Mouse (Mus musculus) hindbrain, embryonic 13.5 days (tissue): ENCODE results near the gene Dnajc13. TPM values are rescaled to one million over a fixed set of nuclear protein-coding genes. Genes with fewer than 3 reads are reported as not detected.
A peak's percentile ranks its signal among the peaks of the same experiment; 100 is the strongest.

Experiments
- ATAC-seq: fragments of 200-750 bp; cut with Nextera tagmentation; 2 replicates; pipeline ENCODE4 v1.8.0; 2017; ENCODE audit warnings: moderate TSS enrichment; ENCODE audit not compliant: low FRiP score
- H3K27ac ChIP-seq: fragments of 300-500 bp; sonication (generic); 2 replicates; pipeline ENCODE4 v1.5.1; 2015; ENCODE audit warnings: inconsistent platforms, mild to moderate bottlenecking, moderate library complexity
- H3K27me3 ChIP-seq: fragments of 300-500 bp; sonication (generic); 2 replicates; pipeline ENCODE4 v1.6.1; 2015; ENCODE audit warnings: mild to moderate bottlenecking, inconsistent platforms
- H3K36me3 ChIP-seq: fragments of 300-500 bp; sonication (generic); 2 replicates; pipeline ENCODE4 v1.6.1; 2015; ENCODE audit warnings: mild to moderate bottlenecking, inconsistent platforms
- H3K4me1 ChIP-seq: fragments of 300-500 bp; sonication (generic); replicated peaks from 2 replicates; pipeline ENCODE4 v1.6.1; 2015; ENCODE audit warnings: inconsistent platforms
- H3K4me2 ChIP-seq: fragments of 300-500 bp; sonication (generic); 2 replicates; pipeline ENCODE4 v1.6.1; 2015; ENCODE audit warnings: inconsistent platforms, mild to moderate bottlenecking, moderate library complexity
- H3K4me3 ChIP-seq: fragments of 300-500 bp; sonication (generic); 2 replicates; pipeline ENCODE4 v1.5.1; 2015; ENCODE audit warnings: mild to moderate bottlenecking, inconsistent platforms
- H3K9ac ChIP-seq: fragments of 300-500 bp; sonication (generic); 2 replicates; pipeline ENCODE4 v1.6.1; 2015; ENCODE audit warnings: mild to moderate bottlenecking, inconsistent platforms
- H3K9me3 ChIP-seq: fragments of 300-500 bp; sonication (generic); 2 replicates; pipeline ENCODE4 v1.6.1; 2016; ENCODE audit warnings: inconsistent platforms
- WGBS: fragments of 180-500 bp; shearing (Covaris S2); methylation state at CpG from one replicate; pipeline ENCODE4 v1.1.7; 2015; 5-methylcytosine and 5-hydroxymethylcytosine counted together
- polyA plus RNA-seq: library from polyadenylated mRNA; unstranded; fragments of >200 nt; fragmentation: Nextera tagmentation; extraction: Ambion mirVana; gene quantifications from 2 replicates; pipeline ENCODE4 v1.2.1, GENCODE M21; 2015

The Dnajc13 gene
- polyA plus RNA-seq, 1 experiment from 2014 or later = 21.4 TPM

DNA sequence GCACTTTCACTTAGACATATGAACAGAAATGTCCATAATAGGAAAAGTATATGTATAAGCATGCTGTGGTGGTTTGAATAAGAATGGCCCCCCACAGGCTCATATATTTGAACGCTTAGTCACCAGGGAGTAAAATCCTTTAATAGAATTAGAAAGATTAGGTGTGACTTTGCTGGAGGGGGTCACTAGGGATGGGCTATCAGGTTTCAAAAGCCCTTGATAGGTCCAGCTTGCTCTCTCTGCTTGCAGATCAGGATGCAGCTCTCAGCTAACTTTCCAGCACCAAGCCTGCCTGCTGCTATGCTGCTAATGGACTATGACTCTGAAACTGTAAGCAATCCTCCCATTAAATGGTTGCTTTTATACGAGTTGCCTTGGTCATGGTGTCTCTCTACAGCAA, 68.2 kb downstream of the Dnajc13 start:
- no peak overlapping the region for H3K4me3 ChIP-seq
- no peak overlapping the region for H3K9ac ChIP-seq
- peaks cover 79% of the 10 kb centered on the region for H3K36me3 ChIP-seq
- no peak overlapping the region for H3K4me2 ChIP-seq
- no peaks in the 10 kb centered on the region for H3K4me1 ChIP-seq
- no peaks in the 10 kb centered on the region for H3K9me3 ChIP-seq
- no peak overlapping the region for H3K27ac ChIP-seq
- H3K27me3 ChIP-seq = no peaks in the 10 kb centered on the region
- no peak for ATAC-seq
- WGBS = 75% methylated on average over 2 of the region's 2 CpGs

- no peak overlapping the region for H3K27ac ChIP-seq
- no peaks in the 10 kb centered on the region for H3K4me1 ChIP-seq
- no peaks in the 10 kb centered on the region for H3K9me3 ChIP-seq
- H3K36me3 ChIP-seq = peaks cover 81% of the 10 kb centered on the region
- 98% methylated on average over 2 of the region's 2 CpGs for whole genome bisulfite sequencing
- H3K27me3 ChIP-seq = no peaks in the 10 kb centered on the region
- no peak overlapping the region for H3K4me2 ChIP-seq
- ATAC-seq = no peak
- H3K4me3 ChIP-seq = no peak overlapping the region
- no peak overlapping the region for H3K9ac ChIP-seq
These were observed 68.8 kb downstream of the Dnajc13 start for GRCm38 (mm10) chr9:104193900-104194299.

DNA sequence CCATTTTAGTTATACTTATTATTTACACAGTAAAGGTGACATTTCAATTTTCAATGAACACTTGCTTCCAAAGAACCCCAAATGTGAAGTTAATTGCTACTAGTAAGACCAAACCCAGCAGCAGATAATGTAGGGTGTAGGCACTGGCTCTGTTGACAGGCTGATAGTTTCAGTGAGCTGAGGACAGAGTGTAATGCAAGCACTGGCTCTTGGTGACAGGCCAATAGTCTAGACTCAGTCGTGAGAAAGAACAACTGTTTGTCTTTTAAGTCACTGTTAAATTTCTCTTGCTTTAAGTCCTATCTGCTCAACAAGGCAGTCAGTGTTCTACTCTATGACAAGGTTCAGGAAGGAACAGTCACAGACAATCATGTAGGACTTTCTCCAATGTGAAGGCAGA, 69.4 kb downstream of the Dnajc13 start:
- no peak overlapping the region for H3K4me2 ChIP-seq
- no peaks in the 10 kb centered on the region for H3K9me3 ChIP-seq
- H3K27me3 ChIP-seq = no peaks in the 10 kb centered on the region
- peaks cover 83% of the 10 kb centered on the region for H3K36me3 ChIP-seq
- no peaks in the 10 kb centered on the region for H3K4me1 ChIP-seq
- no peak overlapping the region for H3K27ac ChIP-seq
- 88% methylated on average over 1 of the region's 1 CpGs for WGBS
- H3K4me3 ChIP-seq = no peak overlapping the region
- H3K9ac ChIP-seq = no peak overlapping the region
- no peak for ATAC-seq

DNA sequence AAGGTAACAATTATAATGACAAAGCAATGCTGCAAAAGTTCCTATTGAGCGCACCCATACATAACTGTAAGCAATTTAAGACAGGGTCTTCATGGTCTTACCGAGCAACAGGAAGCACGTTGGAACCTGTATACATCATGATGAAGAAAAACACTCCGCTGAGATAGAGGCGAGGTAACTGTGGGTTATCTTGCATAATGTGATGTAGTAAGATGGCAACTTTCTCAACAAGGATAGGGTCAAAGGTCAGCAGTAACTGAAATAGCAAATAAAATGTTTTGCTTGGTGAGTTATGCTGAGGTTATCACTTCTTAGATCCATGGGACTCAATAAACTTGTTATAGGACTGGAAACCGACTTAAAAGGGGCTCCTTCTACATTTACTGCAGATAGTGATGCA, 70.2 kb downstream of the Dnajc13 start:
- no peak for ATAC-seq
- Histone ChIP-seq H3K9me3 (no peaks in the 10 kb centered on the region), H3K4me3 (no peak overlapping the region), H3K4me1 (no peaks in the 10 kb centered on the region), H3K36me3 (peaks cover 81% of the 10 kb centered on the region), H3K27me3 (no peaks in the 10 kb centered on the region), H3K9ac (no peak overlapping the region), H3K27ac (no peak overlapping the region), H3K4me2 (no peak overlapping the region)
- WGBS = 93% methylated on average over 6 of the region's 6 CpGs

DNA sequence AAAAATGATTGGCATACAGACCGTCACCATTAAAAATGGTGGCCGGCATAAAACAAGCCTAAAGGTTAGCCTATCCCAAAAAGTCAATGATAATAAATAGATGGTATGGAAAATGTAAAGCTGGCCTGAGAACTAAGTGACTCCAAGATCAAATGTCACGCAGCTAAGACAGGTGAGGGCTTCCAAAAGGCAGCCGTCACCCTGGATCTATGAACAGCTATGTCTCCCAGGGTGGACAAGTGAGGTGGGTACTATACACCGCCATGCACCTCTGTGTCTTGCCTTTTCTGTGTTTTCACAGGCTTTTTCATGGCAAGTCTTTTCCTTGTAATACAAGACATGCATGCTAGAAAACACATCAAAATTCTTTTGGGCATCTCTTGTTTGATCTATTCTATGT, 73.1 kb downstream of the Dnajc13 start:
- H3K27me3 ChIP-seq = no peaks in the 10 kb centered on the region
- no peak for ATAC-seq
- 96% methylated on average over 5 of the region's 5 CpGs for WGBS
- H3K36me3 ChIP-seq = peaks cover 72% of the 10 kb centered on the region
- no peak overlapping the region for H3K4me2 ChIP-seq
- H3K4me3 ChIP-seq = no peak overlapping the region
- H3K27ac ChIP-seq = no peak overlapping the region
- no peaks in the 10 kb centered on the region for H3K9me3 ChIP-seq
- H3K4me1 ChIP-seq = no peaks in the 10 kb centered on the region
- H3K9ac ChIP-seq = no peak overlapping the region

- H3K27me3 ChIP-seq = no peaks in the 10 kb centered on the region
- H3K27ac ChIP-seq = no peak overlapping the region
- no peak overlapping the region for H3K4me3 ChIP-seq
- H3K9me3 ChIP-seq = no peaks in the 10 kb centered on the region
- no peak overlapping the region for H3K4me2 ChIP-seq
- ATAC-seq = no peak
- peaks cover 68% of the 10 kb centered on the region for H3K36me3 ChIP-seq
- no peak overlapping the region for H3K9ac ChIP-seq
- WGBS = 96% methylated on average over 1 of the region's 1 CpGs
- H3K4me1 ChIP-seq = no peaks in the 10 kb centered on the region
These were observed 74.0 kb downstream of the Dnajc13 start for GRCm38 (mm10) chr9:104188704-104189103.

DNA sequence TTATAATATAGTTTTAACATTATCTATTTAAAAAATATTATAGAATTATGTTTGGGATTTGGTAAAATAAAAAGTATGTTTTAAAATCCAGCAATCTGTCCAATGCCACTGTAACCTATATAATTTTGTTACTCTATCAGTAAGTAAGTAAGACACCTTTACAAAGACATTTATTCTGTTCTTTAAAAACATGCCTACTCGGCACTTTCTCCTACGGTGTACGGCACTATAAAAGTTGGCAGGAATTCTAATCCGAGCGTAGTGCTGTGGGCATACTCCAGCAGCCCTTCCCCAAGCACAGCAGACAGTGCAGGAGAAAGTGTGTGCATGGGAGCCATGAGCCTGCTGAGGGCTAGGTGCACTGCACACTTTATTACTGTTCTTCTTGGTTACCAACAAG, 75.7 kb downstream of the Dnajc13 start:
- H3K4me2 ChIP-seq = no peak overlapping the region
- no peak overlapping the region for H3K27ac ChIP-seq
- 94% methylated on average over 5 of the region's 5 CpGs for WGBS
- no peak for ATAC-seq
- H3K9me3 ChIP-seq = no peaks in the 10 kb centered on the region
- no peaks in the 10 kb centered on the region for H3K27me3 ChIP-seq
- H3K4me1 ChIP-seq = peaks cover 8% of the 10 kb centered on the region
- no peak overlapping the region for H3K4me3 ChIP-seq
- peaks cover 65% of the 10 kb centered on the region for H3K36me3 ChIP-seq
- no peak overlapping the region for H3K9ac ChIP-seq

DNA sequence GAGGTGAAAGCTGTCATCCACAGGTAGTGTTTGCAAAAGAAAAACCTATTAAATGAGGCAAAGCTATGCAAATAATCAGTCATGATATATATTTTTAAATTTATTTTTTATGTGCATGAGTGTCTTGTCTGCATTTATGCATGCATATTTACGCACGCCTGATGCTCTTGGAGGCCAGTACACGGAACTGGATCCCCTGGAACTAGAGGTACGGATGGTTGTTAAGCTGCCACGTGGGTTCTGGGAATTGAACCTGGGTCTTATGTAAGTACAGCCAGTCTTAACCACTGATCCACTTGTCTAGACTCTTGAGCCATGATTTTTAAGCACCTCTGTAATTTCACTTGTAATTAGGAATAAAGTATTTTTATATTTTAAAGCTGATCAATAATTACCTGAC, 79.5 kb downstream of the Dnajc13 start:
- peaks cover 68% of the 10 kb centered on the region for H3K36me3 ChIP-seq

DNA sequence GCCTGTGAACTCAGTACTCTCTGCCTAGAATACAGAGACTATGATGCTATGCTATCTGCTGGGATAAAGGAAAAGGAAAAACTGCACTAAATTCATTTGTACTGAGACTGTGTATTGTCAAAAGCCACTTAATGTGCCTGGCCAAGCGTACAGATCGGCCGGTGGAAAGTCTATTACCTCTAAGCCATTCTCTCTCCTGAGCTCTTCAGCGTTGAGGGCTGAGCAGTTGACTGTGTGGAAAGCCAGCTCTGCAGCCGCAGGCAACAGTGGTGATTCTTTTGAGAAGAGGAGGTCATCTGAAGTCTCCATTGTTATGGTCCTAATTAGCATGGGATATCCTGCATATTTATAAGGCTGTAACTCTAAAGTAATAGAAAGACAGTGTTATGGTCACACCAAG, 80.4 kb downstream of the Dnajc13 start:
- Histone ChIP-seq H3K4me3 (no peak overlapping the region), H3K27me3 (no peaks in the 10 kb centered on the region), H3K4me1 (peaks cover 12% of the 10 kb centered on the region), H3K9me3 (no peaks in the 10 kb centered on the region), H3K27ac (0 out of 2 replicates have a peak overlapping the region, but pooled peaks have one; percentile 30), H3K4me2 (no peak overlapping the region), H3K9ac (no peak overlapping the region), H3K36me3 (peaks cover 67% of the 10 kb centered on the region)
- WGBS = 17% methylated on average over 5 of the region's 5 CpGs
- no peak for ATAC-seq

More for the DNA sequence above, 79.5 kb downstream of the Dnajc13 start:
- H3K27ac ChIP-seq = no peak overlapping the region
- H3K4me3 ChIP-seq = no peak overlapping the region
- no peaks in the 10 kb centered on the region for H3K27me3 ChIP-seq
- H3K9ac ChIP-seq = no peak overlapping the region
- no peak overlapping the region for H3K4me2 ChIP-seq
- peaks cover 12% of the 10 kb centered on the region for H3K4me1 ChIP-seq
- ATAC-seq = no peak
- 95% methylated on average over 5 of the region's 5 CpGs for WGBS
- H3K9me3 ChIP-seq = no peaks in the 10 kb centered on the region

DNA sequence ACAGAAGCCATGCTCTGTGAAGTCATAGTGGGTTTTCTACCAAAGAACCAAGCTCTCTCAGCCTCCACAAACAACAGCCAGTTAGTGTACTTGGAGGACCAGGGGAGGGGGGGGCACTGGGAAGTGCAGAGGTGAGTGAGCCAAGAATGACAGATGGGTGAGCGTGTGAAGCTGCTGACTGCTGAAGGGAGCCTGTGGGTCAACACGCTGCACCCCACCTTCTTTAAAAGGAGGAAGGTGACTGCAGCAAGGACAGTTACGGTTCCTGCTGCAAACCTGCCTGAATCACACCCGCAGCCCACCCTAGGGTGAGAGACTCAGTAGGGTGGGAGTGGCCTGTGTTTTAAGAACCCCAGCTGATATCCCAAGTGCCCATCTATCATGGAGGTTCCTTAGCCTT, 81.1 kb downstream of the Dnajc13 start:
- H3K36me3 ChIP-seq = peaks cover 68% of the 10 kb centered on the region
- peaks cover 12% of the 10 kb centered on the region for H3K4me1 ChIP-seq
- no peaks in the 10 kb centered on the region for H3K9me3 ChIP-seq
- no peak for ATAC-seq
- no peak overlapping the region for H3K4me2 ChIP-seq
- no peak overlapping the region for H3K4me3 ChIP-seq
- whole genome bisulfite sequencing = 89% methylated on average over 4 of the region's 4 CpGs
- H3K9ac ChIP-seq = no peak overlapping the region
- no peak overlapping the region for H3K27ac ChIP-seq
- no peaks in the 10 kb centered on the region for H3K27me3 ChIP-seq

GRCm38 (mm10) chr9:104180046-104180445, 82.7 kb downstream of the Dnajc13 start:
- H3K4me3 ChIP-seq = no peak overlapping the region
- H3K4me1 ChIP-seq = peaks cover 12% of the 10 kb centered on the region
- 96% methylated on average over 6 of the region's 6 CpGs for WGBS
- peaks cover 78% of the 10 kb centered on the region for H3K36me3 ChIP-seq
- no peak overlapping the region for H3K27ac ChIP-seq
- H3K27me3 ChIP-seq = no peaks in the 10 kb centered on the region
- no peak overlapping the region for H3K9ac ChIP-seq
- H3K4me2 ChIP-seq = no peak overlapping the region
- no peaks in the 10 kb centered on the region for H3K9me3 ChIP-seq
- ATAC-seq = no peak

DNA sequence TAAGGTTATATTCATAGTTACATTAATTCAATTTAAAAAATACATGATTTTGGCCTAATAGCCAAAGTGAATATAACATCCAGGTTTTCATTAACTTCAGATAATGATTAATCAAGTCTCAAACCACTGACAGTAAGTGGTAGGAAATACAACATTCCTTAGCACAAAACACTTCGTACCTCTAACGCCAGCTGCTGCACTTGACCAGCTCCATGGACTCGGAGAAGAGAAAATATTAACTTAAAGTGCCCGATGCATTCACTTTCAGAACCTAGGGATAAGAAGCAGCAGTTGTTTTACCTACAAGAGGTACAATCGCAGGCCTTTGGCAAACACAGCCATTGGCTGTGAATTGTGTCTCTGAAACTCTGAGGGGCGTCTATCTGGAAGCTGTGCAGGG, 90.4 kb downstream of the Dnajc13 start:
- no peak overlapping the region for H3K27ac ChIP-seq
- 97% methylated on average over 6 of the region's 6 CpGs for WGBS
- H3K4me2 ChIP-seq = no peak overlapping the region

GRCm38 (mm10) chr9:104171651-104172050, 91.1 kb downstream of the Dnajc13 start:
- Histone ChIP-seq H3K9ac (no peak overlapping the region), H3K4me2 (no peak overlapping the region), H3K27me3 (no peaks in the 10 kb centered on the region), H3K4me1 (no peaks in the 10 kb centered on the region), H3K4me3 (no peak overlapping the region), H3K9me3 (no peaks in the 10 kb centered on the region), H3K36me3 (peaks cover 85% of the 10 kb centered on the region), H3K27ac (no peak overlapping the region)
- WGBS = 96% methylated on average over 6 of the region's 6 CpGs
- no peak for ATAC-seq

More for the DNA sequence above, 90.4 kb downstream of the Dnajc13 start:
- Histone ChIP-seq H3K4me1 (no peaks in the 10 kb centered on the region), H3K4me3 (no peak overlapping the region), H3K27me3 (no peaks in the 10 kb centered on the region), H3K9me3 (no peaks in the 10 kb centered on the region), H3K36me3 (peaks cover 83% of the 10 kb centered on the region), H3K9ac (no peak overlapping the region)
- ATAC-seq = no peak

GRCm38 (mm10) chr9:104169986-104170385, 92.7 kb downstream of the Dnajc13 start:
- no peak for ATAC-seq
- 95% methylated on average over 10 of the region's 10 CpGs for WGBS
- H3K36me3 ChIP-seq = peaks cover 83% of the 10 kb centered on the region
- H3K27ac ChIP-seq = no peak overlapping the region
- H3K27me3 ChIP-seq = no peaks in the 10 kb centered on the region
- no peak overlapping the region for H3K9ac ChIP-seq
- no peaks in the 10 kb centered on the region for H3K9me3 ChIP-seq
- no peak overlapping the region for H3K4me2 ChIP-seq
- H3K4me3 ChIP-seq = no peak overlapping the region
- no peaks in the 10 kb centered on the region for H3K4me1 ChIP-seq
